Mouse (Mus musculus) heart, adult 11 months (tissue): ENCODE measurements around the gene Gm21627.
"Not testable (repeated sequence)": the region's sequence is repeated elsewhere in the genome, so short reads cannot be mapped to it uniquely, and the experiment has no call there.

Experiments
- DNase-seq: peaks from one replicate; pipeline ENCODE4 v3.0.0; 2022

The Gm21627 gene

GRCm38 (mm10) chrY:63228127-63228526, at the start of gene Gm21627:
Gene Gm21627, plus strand, starts transcription at chrY:63228427.
- not testable (repeated sequence) for DNase-seq
